In genomic region chr9:54830624-54831023, GRCm38 (mm10) we compare ENCODE assay signal across 11 mouse cellular contexts. TPM values are rescaled to one million over a fixed set of nuclear protein-coding genes. Genes with fewer than 3 reads are reported as not detected.
DNase-seq lines count a peak whose midpoint lies in the region; ATAC-seq lines count a peak whose summit lies in the region.
"Had no signal": no experiment of that assay in that cellular context is flagged by ENCODE, and none has a peak within 500 bp of the region (broad histone marks: within the 10 kb centered on the region; RNA-seq: fewer than 3 reads in every experiment).

No protein-coding gene starts in this region.

- ATAC-seq in CD4-positive, CD25-positive, alpha-beta regulatory T cell, adult 4 months: peak; percentile 34
- no peak; the same call in 1 of the 2 replicates for ATAC-seq in embryonic facial prominence, embryonic 14.5 days (ENCODE audit: low read depth)
- ATAC-seq in neural tube, embryonic 14.5 days (ENCODE audit: low read depth): peak; percentile 63; the same call in 1 of the 2 replicates

- H3K9me3 ChIP-seq in heart, embryonic 10.5 days: no peaks in the 10 kb centered on the region
- H3K9me3 ChIP-seq in embryonic facial prominence, embryonic 14.5 days (ENCODE audit: control insufficient read depth, low read length): no peaks in the 10 kb centered on the region
- H3K9me3 ChIP-seq in neural tube, embryonic 14.5 days (ENCODE audit: control insufficient read depth, low read length): no peaks in the 10 kb centered on the region
- H3K9me3 ChIP-seq: embryonic facial prominence, embryonic 12.5 days; limb, embryonic 15.5 days; stomach, embryonic 15.5 days had no signal

- H3K27ac ChIP-seq in heart, embryonic 10.5 days: no peak overlapping the region
- no peak overlapping the region for H3K27ac ChIP-seq in embryonic facial prominence, embryonic 14.5 days (replicated peaks; ENCODE audit: low read depth, low read length)
- no peak overlapping the region for H3K27ac ChIP-seq in neural tube, embryonic 14.5 days (ENCODE audit: low read depth, low read length)
- H3K27ac ChIP-seq: embryonic facial prominence, embryonic 12.5 days; limb, embryonic 15.5 days; stomach, embryonic 15.5 days had no signal

- no peak overlapping the region for H3K4me3 ChIP-seq in heart, embryonic 10.5 days
- H3K4me3 ChIP-seq in embryonic facial prominence, embryonic 14.5 days (ENCODE audit: low read depth, low read length): no peak overlapping the region
- no peak overlapping the region for H3K4me3 ChIP-seq in neural tube, embryonic 14.5 days (ENCODE audit: low read depth, low read length)
- H3K4me3 ChIP-seq: embryonic facial prominence, embryonic 12.5 days; limb, embryonic 15.5 days; stomach, embryonic 15.5 days had no signal

- no peaks in the 10 kb centered on the region for H3K27me3 ChIP-seq in heart, embryonic 10.5 days (ENCODE audit: insufficient read depth, poor library complexity, severe bottlenecking)
- H3K27me3 ChIP-seq in embryonic facial prominence, embryonic 14.5 days (replicated peaks; ENCODE audit: control insufficient read depth, insufficient read depth, low read length): no peaks in the 10 kb centered on the region
- H3K27me3 ChIP-seq in neural tube, embryonic 14.5 days (ENCODE audit: control insufficient read depth, insufficient read depth, low read length): no peaks in the 10 kb centered on the region
- H3K27me3 ChIP-seq: embryonic facial prominence, embryonic 12.5 days; limb, embryonic 15.5 days; stomach, embryonic 15.5 days had no signal

- H3K36me3 ChIP-seq in heart, embryonic 10.5 days: no peaks in the 10 kb centered on the region
- no peaks in the 10 kb centered on the region for H3K36me3 ChIP-seq in embryonic facial prominence, embryonic 14.5 days (ENCODE audit: control insufficient read depth, insufficient read depth, low read length)
- H3K36me3 ChIP-seq in neural tube, embryonic 14.5 days (ENCODE audit: control insufficient read depth, insufficient read depth, low read length): no peaks in the 10 kb centered on the region
- H3K36me3 ChIP-seq: embryonic facial prominence, embryonic 12.5 days; limb, embryonic 15.5 days; stomach, embryonic 15.5 days had no signal

- no peak overlapping the region for H3K9ac ChIP-seq in embryonic facial prominence, embryonic 14.5 days (ENCODE audit: low read depth, low read length)
- H3K9ac ChIP-seq in neural tube, embryonic 14.5 days (replicated peaks; ENCODE audit: low read depth, low read length): no peak overlapping the region
- H3K9ac ChIP-seq: embryonic facial prominence, embryonic 12.5 days; limb, embryonic 15.5 days; stomach, embryonic 15.5 days had no signal

- WGBS in heart, embryonic 10.5 days: 44% methylated on average over 3 of the region's 3 CpGs
- WGBS in embryonic facial prominence, embryonic 14.5 days: 34% methylated on average over 3 of the region's 3 CpGs
- 47% methylated on average over 3 of the region's 3 CpGs for WGBS in neural tube, embryonic 14.5 days

- no peaks in the 10 kb centered on the region for H3K4me1 ChIP-seq in heart, embryonic 10.5 days
- no peaks in the 10 kb centered on the region for H3K4me1 ChIP-seq in embryonic facial prominence, embryonic 14.5 days (ENCODE audit: control insufficient read depth, insufficient read depth, low read length)
- no peaks in the 10 kb centered on the region for H3K4me1 ChIP-seq in neural tube, embryonic 14.5 days (ENCODE audit: control insufficient read depth, insufficient read depth, low read length)
- H3K4me1 ChIP-seq: embryonic facial prominence, embryonic 12.5 days; limb, embryonic 15.5 days; stomach, embryonic 15.5 days had no signal

- H3K4me2 ChIP-seq in embryonic facial prominence, embryonic 14.5 days (ENCODE audit: low read depth, low read length): no peak overlapping the region
- no peak overlapping the region for H3K4me2 ChIP-seq in neural tube, embryonic 14.5 days (ENCODE audit: low read depth, low read length)
- H3K4me2 ChIP-seq: embryonic facial prominence, embryonic 12.5 days; limb, embryonic 15.5 days; stomach, embryonic 15.5 days had no signal

- peak; percentile 43 for DNase-seq in heart, postnatal 4 days
- DNase-seq in heart, embryonic 10.5 days (ENCODE audit: low spot score): no peak
- peak; percentile 61 for DNase-seq in adrenal gland, postnatal 14 days
- DNase-seq in embryonic facial prominence, embryonic 14.5 days (ENCODE audit: low spot score): peak; percentile 63
- DNase-seq in layer of hippocampus, postnatal 36 days: peak; percentile 9 to 17
- no peak for DNase-seq in Muller cell, postnatal 12 days (ENCODE audit: inconsistent ontology term)

RNA-seq across cellular contexts. Expression of gene Ireb2, which starts 33.0 kb away (rescaled TPM):
- 10 to 100 TPM; 47.3 to 48.2 TPM for total RNA-seq in heart, postnatal 4 days (2021)
- 31.0 and 31.2 TPM in 2 replicates for polyA plus RNA-seq in heart, embryonic 10.5 days (2016; fragmentation: Nextera tagmentation; extraction: Ambion mirVana)
- polyA plus RNA-seq in CD4-positive, CD25-positive, alpha-beta regulatory T cell, adult 4 months (2017; shearing (Covaris generic)): 10 to 100 TPM; 20.1 to 23.1 TPM
- total RNA-seq in adrenal gland, postnatal 14 days (2021): 48.8 and 53.9 TPM in 2 replicates
- polyA plus RNA-seq in embryonic facial prominence, embryonic 14.5 days (2014; fragmentation: Nextera tagmentation; extraction: Ambion mirVana): 35.8 and 40.2 TPM in 2 replicates
- total RNA-seq in layer of hippocampus, postnatal 36 days (2021): 10 to 100 TPM; 53.1 to 56.3 TPM
- polyA plus RNA-seq in neural tube, embryonic 14.5 days (2014; fragmentation: Nextera tagmentation; extraction: Ambion mirVana): 51.1 and 64.0 TPM in 2 replicates

Comparison
In these comparisons a context has a peak if more than half of its experiments do, and no peak if none do; other contexts are left out.
1. DNase-seq: peak in heart, postnatal 4 days (single experiment), adrenal gland, postnatal 14 days (single experiment), embryonic facial prominence, embryonic 14.5 days (single experiment) and layer of hippocampus, postnatal 36 days (2 of 2); none in heart, embryonic 10.5 days (single experiment) and Muller cell, postnatal 12 days (single experiment).